Mouse (Mus musculus) liver, embryonic 14.5 days (tissue): ENCODE data around the gene Tfcp2l1.

Experiments
- CTCF ChIP-seq: IDR thresholded peaks from 2 replicates; pipeline ENCODE4 v1.5.1; 2016; ENCODE audit warnings: antibody characterized with exemption, low read depth, control low read depth
- EP300 ChIP-seq: IDR thresholded peaks from 2 replicates; pipeline ENCODE4 v1.6.1; 2016; ENCODE audit warnings: antibody characterized with exemption, low read depth

GRCm38 (mm10) chr1:118598339-118598738 lies 29.4 kb upstream of the Tfcp2l1 start:
- no peak for TF ChIP-seq CTCF
- TF ChIP-seq EP300, result no peak
